Mouse (Mus musculus) forebrain, embryonic 13.5 days (tissue): ENCODE results near the gene Itgae. TPM values are rescaled to one million over a fixed set of nuclear protein-coding genes. Genes with fewer than 3 reads are reported as not detected.

Source experiments
- ATAC-seq: fragments of 200-750 bp; cut with Nextera tagmentation; 2 replicates; pipeline ENCODE4 v1.8.0; 2017
- H3K27ac ChIP-seq: fragments of 300-500 bp; sonication (generic); 2 replicates; pipeline ENCODE4 v1.5.1; 2015; ENCODE audit warnings: inconsistent platforms, mild to moderate bottlenecking, moderate library complexity
- H3K27me3 ChIP-seq: fragments of 300-500 bp; sonication (generic); 2 replicates; pipeline ENCODE4 v1.6.1; 2015; ENCODE audit warnings: mild to moderate bottlenecking, inconsistent platforms
- H3K36me3 ChIP-seq: fragments of 300-500 bp; sonication (generic); 2 replicates; pipeline ENCODE4 v1.6.1; 2015; ENCODE audit warnings: mild to moderate bottlenecking, inconsistent platforms; ENCODE audit not compliant: poor library complexity, severe bottlenecking
- H3K4me1 ChIP-seq: fragments of 300-500 bp; sonication (generic); 2 replicates; pipeline ENCODE4 v1.6.1; 2015; ENCODE audit warnings: inconsistent platforms
- H3K4me2 ChIP-seq: fragments of 300-500 bp; sonication (generic); 2 replicates; pipeline ENCODE4 v1.6.1; 2015; ENCODE audit warnings: inconsistent platforms, mild to moderate bottlenecking, moderate library complexity
- H3K4me3 ChIP-seq: fragments of 300-500 bp; sonication (generic); 2 replicates; pipeline ENCODE4 v1.5.1; 2015; ENCODE audit warnings: mild to moderate bottlenecking, inconsistent platforms
- H3K9ac ChIP-seq: fragments of 300-500 bp; sonication (generic); 2 replicates; pipeline ENCODE4 v1.6.1; 2015; ENCODE audit warnings: mild to moderate bottlenecking, inconsistent platforms
- H3K9me3 ChIP-seq: fragments of 300-500 bp; sonication (generic); replicated peaks from 2 replicates; pipeline ENCODE4 v1.6.1; 2016; ENCODE audit warnings: inconsistent platforms
- WGBS: fragments of 180-500 bp; shearing (Covaris S2); methylation state at CpG from one replicate; pipeline ENCODE4 v1.1.7; 2015; 5-methylcytosine and 5-hydroxymethylcytosine counted together
- polyA plus RNA-seq: library from polyadenylated mRNA; unstranded; fragments of >200 nt; fragmentation: Nextera tagmentation; extraction: Ambion mirVana; gene quantifications from 2 replicates; pipeline ENCODE4 v1.2.1, GENCODE M21; 2015

Gene Itgae
- polyA plus RNA-seq, 1 experiment from 2014 or later: 0.27 TPM

- H3K4me2 ChIP-seq: no peak overlapping the region
- no peak overlapping the region for H3K4me3 ChIP-seq
- no peak overlapping the region for H3K9ac ChIP-seq
- no peaks in the 10 kb centered on the region for H3K36me3 ChIP-seq
- whole genome bisulfite sequencing: 91% methylated on average over 4 of the region's 4 CpGs
- H3K27me3 ChIP-seq: peaks cover 36% of the 10 kb centered on the region
- H3K9me3 ChIP-seq: no peaks in the 10 kb centered on the region
- no peak overlapping the region for H3K27ac ChIP-seq
- no peak for ATAC-seq
- H3K4me1 ChIP-seq: peaks cover 9% of the 10 kb centered on the region; the same call in 1 of the 2 replicates
Measured at GRCm38 (mm10) chr11:73161616-73162015, 71.2 kb downstream of the Itgae start.

- Histone ChIP-seq H3K4me3 (no peak overlapping the region), H3K9me3 (no peaks in the 10 kb centered on the region), H3K36me3 (no peaks in the 10 kb centered on the region), H3K4me1 (peaks cover 9% of the 10 kb centered on the region; the same call in 1 of the 2 replicates), H3K27ac (no peak overlapping the region), H3K4me2 (no peak overlapping the region), H3K27me3 (peaks cover 36% of the 10 kb centered on the region), H3K9ac (no peak overlapping the region)
- WGBS: 86% methylated on average over 5 of the region's 5 CpGs
- no peak for ATAC-seq
Measured at GRCm38 (mm10) chr11:73162284-73162683, 71.9 kb downstream of the Itgae start.

GRCm38 (mm10) chr11:73168071-73168470, 77.7 kb downstream of the Itgae start:
- Histone ChIP-seq H3K4me1 (no peaks in the 10 kb centered on the region), H3K4me3 (no peak overlapping the region), H3K27me3 (no peaks in the 10 kb centered on the region), H3K27ac (no peak overlapping the region), H3K9me3 (no peaks in the 10 kb centered on the region), H3K36me3 (peaks cover 24% of the 10 kb centered on the region; the same call in 1 of the 2 replicates), H3K4me2 (no peak overlapping the region), H3K9ac (no peak overlapping the region)
- no peak for ATAC-seq
- WGBS: 85% methylated on average over 8 of the region's 8 CpGs

- Histone ChIP-seq H3K4me3 (no peak overlapping the region), H3K27ac (no peak overlapping the region), H3K9me3 (no peaks in the 10 kb centered on the region), H3K4me1 (no peaks in the 10 kb centered on the region), H3K9ac (no peak overlapping the region), H3K27me3 (no peaks in the 10 kb centered on the region), H3K36me3 (peaks cover 29% of the 10 kb centered on the region), H3K4me2 (no peak overlapping the region)
- no peak for ATAC-seq
- 86% methylated on average over 6 of the region's 6 CpGs for WGBS
Measured at GRCm38 (mm10) chr11:73168576-73168975, 78.2 kb downstream of the Itgae start.

- H3K4me1 ChIP-seq: no peaks in the 10 kb centered on the region
- H3K9me3 ChIP-seq: no peaks in the 10 kb centered on the region
- H3K9ac ChIP-seq: no peak overlapping the region
- H3K4me3 ChIP-seq: no peak overlapping the region
- H3K36me3 ChIP-seq: peaks cover 32% of the 10 kb centered on the region
- H3K27ac ChIP-seq: no peak overlapping the region
- WGBS: 39% methylated on average over 4 of the region's 4 CpGs
- H3K4me2 ChIP-seq: no peak overlapping the region
- peak; percentile 41; the same call in 1 of the 2 replicates for ATAC-seq
- no peaks in the 10 kb centered on the region for H3K27me3 ChIP-seq
Measured at GRCm38 (mm10) chr11:73169231-73169630, 78.8 kb downstream of the Itgae start.

- Histone ChIP-seq H3K4me3 (no peak overlapping the region), H3K27ac (no peak overlapping the region), H3K4me2 (no peak overlapping the region), H3K9me3 (no peaks in the 10 kb centered on the region), H3K36me3 (peaks cover 39% of the 10 kb centered on the region), H3K4me1 (peaks cover 18% of the 10 kb centered on the region), H3K9ac (no peak overlapping the region), H3K27me3 (no peaks in the 10 kb centered on the region)
- WGBS: 67% methylated on average over 5 of the region's 5 CpGs
- no peak for ATAC-seq
Measured at GRCm38 (mm10) chr11:73172186-73172585, 81.8 kb downstream of the Itgae start.

GRCm38 (mm10) chr11:73175612-73176011, 85.2 kb downstream of the Itgae start:
- Histone ChIP-seq H3K27me3 (no peaks in the 10 kb centered on the region), H3K36me3 (peaks cover 40% of the 10 kb centered on the region), H3K4me3 (peak overlapping the region; percentile 91), H3K27ac (no peak overlapping the region), H3K9ac (peak overlapping the region; percentile 90), H3K4me2 (peak overlapping the region; percentile 84), H3K9me3 (no peaks in the 10 kb centered on the region), H3K4me1 (peaks cover 32% of the 10 kb centered on the region)
- WGBS: 57% methylated on average over 8 of the region's 8 CpGs
- no peak for ATAC-seq

GRCm38 (mm10) chr11:73176186-73176585, 85.8 kb downstream of the Itgae start:
- peaks cover 32% of the 10 kb centered on the region for H3K4me1 ChIP-seq
- H3K4me2 ChIP-seq: peak overlapping the region; percentile 84
- ATAC-seq: no peak

GRCm38 (mm10) chr11:73176608-73177508, 86.5 kb downstream of the Itgae start, which contains the start of the genes Emc6 and Tax1bp3:
Gene Emc6 (minus strand): TSS chr11:73177037.
Gene Tax1bp3 (plus strand): TSS chr11:73177083.
- peak; percentile 98 for ATAC-seq
- Histone ChIP-seq H3K9ac (peak within 1 kb of the TSS; percentile 90), H3K27ac (peak within 1 kb of the TSS; percentile 79), H3K4me3 (peak within 1 kb of the TSS; percentile 91), H3K36me3 (peaks cover 31% of the 10 kb centered on the region), H3K27me3 (no peaks in the 10 kb centered on the region), H3K4me1 (peaks cover 32% of the 10 kb centered on the region), H3K4me2 (peak within 1 kb of the TSS; percentile 84), H3K9me3 (no peaks in the 10 kb centered on the region)
- WGBS: under 1% methylated on average over 81 of the region's 81 CpGs

More at GRCm38 (mm10) chr11:73176186-73176585, 85.8 kb downstream of the Itgae start:
- H3K27me3 ChIP-seq: no peaks in the 10 kb centered on the region
- no peaks in the 10 kb centered on the region for H3K9me3 ChIP-seq
- 1% methylated on average over 15 of the region's 15 CpGs for WGBS
- peak overlapping the region; percentile 91 for H3K4me3 ChIP-seq
- H3K27ac ChIP-seq: peak overlapping the region; percentile 76
- H3K36me3 ChIP-seq: peaks cover 37% of the 10 kb centered on the region
- H3K9ac ChIP-seq: peak overlapping the region; percentile 90

- ATAC-seq: no peak
Measured at GRCm38 (mm10) chr11:73177509-73177875, 87.1 kb downstream of the Itgae start.

GRCm38 (mm10) chr11:73177895-73178294, 87.5 kb downstream of the Itgae start:
- H3K4me1 ChIP-seq: peaks cover 32% of the 10 kb centered on the region
- no peak for ATAC-seq
- 0% methylated on average over 2 of the region's 2 CpGs for whole genome bisulfite sequencing
- peak overlapping the region; percentile 90 for H3K9ac ChIP-seq
- peak overlapping the region; percentile 91 for H3K4me3 ChIP-seq
- H3K36me3 ChIP-seq: peaks cover 32% of the 10 kb centered on the region
- peak overlapping the region; percentile 79 for H3K27ac ChIP-seq
- H3K9me3 ChIP-seq: no peaks in the 10 kb centered on the region
- peak overlapping the region; percentile 63 for H3K4me2 ChIP-seq
- H3K27me3 ChIP-seq: no peaks in the 10 kb centered on the region

More at GRCm38 (mm10) chr11:73177509-73177875, 87.1 kb downstream of the Itgae start:
- H3K9ac ChIP-seq: peak overlapping the region; percentile 90
- WGBS: under 1% methylated on average over 28 of the region's 28 CpGs
- H3K27ac ChIP-seq: peak overlapping the region; percentile 79
- peak overlapping the region; percentile 91 for H3K4me3 ChIP-seq
- H3K4me2 ChIP-seq: peak overlapping the region; percentile 63
- peaks cover 32% of the 10 kb centered on the region for H3K36me3 ChIP-seq
- no peaks in the 10 kb centered on the region for H3K9me3 ChIP-seq
- peaks cover 32% of the 10 kb centered on the region for H3K4me1 ChIP-seq
- no peaks in the 10 kb centered on the region for H3K27me3 ChIP-seq

- no peak overlapping the region for H3K4me2 ChIP-seq
- no peaks in the 10 kb centered on the region for H3K4me1 ChIP-seq
- no peak overlapping the region for H3K4me3 ChIP-seq
- no peak for ATAC-seq
- 93% methylated on average over 10 of the region's 10 CpGs for WGBS
- H3K27ac ChIP-seq: no peak overlapping the region
- H3K36me3 ChIP-seq: peaks cover 84% of the 10 kb centered on the region
- no peak overlapping the region for H3K9ac ChIP-seq
- no peaks in the 10 kb centered on the region for H3K9me3 ChIP-seq
- no peaks in the 10 kb centered on the region for H3K27me3 ChIP-seq
Measured at GRCm38 (mm10) chr11:73185872-73186615, 95.7 kb downstream of the Itgae start.
